Mouse (Mus musculus) neutrophil, adult 5-6 weeks (primary cell): ENCODE results near the gene Crot. TPM values are rescaled to one million over a fixed set of nuclear protein-coding genes. Genes with fewer than 3 reads are reported as not detected.
"Not testable (repeated sequence)": the region's sequence is repeated elsewhere in the genome, so short reads cannot be mapped to it uniquely, and the experiment has no call there.

Source experiments
- ATAC-seq: fragments of 151-379, 151-347 bp; 2 replicates; pipeline ENCODE4 v1.8.0; 2017; ENCODE audit warnings: mild to moderate bottlenecking, moderate TSS enrichment; ENCODE audit not compliant: insufficient number of reproducible peaks, poor library complexity, low FRiP score, severe bottlenecking; ENCODE audit errors: extremely low read depth
- total RNA-seq: library from RNA; stranded (forward); fragments of 200-1000 nt; gene quantifications from 2 replicates; pipeline ENCODE4 v1.2.3, GENCODE M21; 2017

Crot gene
- 43.8 and 44.7 TPM in 2 replicates for total RNA-seq

- ATAC-seq, result peak; percentile 76
Measured at GRCm38 (mm10) chr5:8996686-8997512, at the start of gene Crot. TSS of gene Crot (minus strand) at chr5:8997324.

GRCm38 (mm10) chr5:9045904-9046303 is 48.8 kb upstream of the Crot start:
- no peak for ATAC-seq

- ATAC-seq, result no peak
Measured at GRCm38 (mm10) chr5:9044821-9045220, 47.7 kb upstream of the Crot start.

- no peak for ATAC-seq
Measured at GRCm38 (mm10) chr5:9043582-9044267, 46.6 kb upstream of the Crot start.

- no peak for ATAC-seq
Measured at GRCm38 (mm10) chr5:9042721-9043416, 45.7 kb upstream of the Crot start.

GRCm38 (mm10) chr5:9040665-9041215 is 43.6 kb upstream of the Crot start:
- no peak for ATAC-seq

- no peak for ATAC-seq
Measured at GRCm38 (mm10) chr5:9039978-9040377, 42.9 kb upstream of the Crot start.

- peak; percentile 89 for ATAC-seq
Measured at GRCm38 (mm10) chr5:9037292-9037691, 40.2 kb upstream of the Crot start.

GRCm38 (mm10) chr5:9035457-9035856 is 38.3 kb upstream of the Crot start:
- no peak for ATAC-seq

GRCm38 (mm10) chr5:9034535-9034934 is 37.4 kb upstream of the Crot start:
- no peak for ATAC-seq

- no peak for ATAC-seq
Measured at GRCm38 (mm10) chr5:9033843-9034242, 36.7 kb upstream of the Crot start.

- no peak for ATAC-seq
Measured at GRCm38 (mm10) chr5:9032641-9033040, 35.5 kb upstream of the Crot start.

GRCm38 (mm10) chr5:9032101-9032590 is 35.0 kb upstream of the Crot start:
- no peak for ATAC-seq

- ATAC-seq, result no peak
Measured at GRCm38 (mm10) chr5:9028266-9028841, 31.2 kb upstream of the Crot start.

GRCm38 (mm10) chr5:9015352-9015751 is 18.2 kb upstream of the Crot start:
- ATAC-seq, result 0 out of 2 replicates have a peak, but pooled peaks have one; percentile 19

GRCm38 (mm10) chr5:9014774-9015173 is 17.6 kb upstream of the Crot start:
- 0 out of 2 replicates have a peak, but pooled peaks have one; percentile 19 for ATAC-seq

GRCm38 (mm10) chr5:9011374-9011773 is 14.2 kb upstream of the Crot start:
- no peak for ATAC-seq

- ATAC-seq, result no peak
Measured at GRCm38 (mm10) chr5:9010166-9010565, 13.0 kb upstream of the Crot start.

GRCm38 (mm10) chr5:9006585-9006984 is 9.5 kb upstream of the Crot start:
- ATAC-seq, result not testable (repeated sequence)
